Mouse (Mus musculus) spleen, postnatal 0 days (tissue): Measurements from ENCODE around the gene Calcrl. TPM values are rescaled to one million over a fixed set of nuclear protein-coding genes. Genes with fewer than 3 reads are reported as not detected.

Experiments used
- polyA plus RNA-seq: library from polyadenylated mRNA; unstranded; fragments of >200 nt; fragmentation: Nextera tagmentation; extraction: Ambion mirVana; gene quantifications from 2 replicates; pipeline ENCODE4 v1.2.1, GENCODE M21; 2015

Calcrl gene
- polyA plus RNA-seq, result 32.5 and 38.6 TPM in 2 replicates

GRCm38 (mm10) chr2:84425138-84425537 is at the start of gene Calcrl:
Calcrl (minus strand) TSS chr2:84425411.

Other genes starting within 250 kb of the Calcrl start
- 34.7 and 42.9 TPM in 2 replicates for gene Tfpi, start 51.4 kb upstream of the Calcrl start, polyA plus RNA-seq
- 9.4 and 12.7 TPM in 2 replicates for gene Ctnnd1, start 225.4 kb upstream of the Calcrl start, polyA plus RNA-seq
- 0.04 and 0.06 TPM in 2 replicates for gene Btbd18, start 233.7 kb upstream of the Calcrl start, polyA plus RNA-seq
- gene Selenoh, start 245.4 kb upstream of the Calcrl start, polyA plus RNA-seq, result 167 and 177 TPM in 2 replicates